Mouse (Mus musculus) left cerebral cortex, postnatal 4 days (tissue): ENCODE data around the gene Adal. TPM values are rescaled to one million over a fixed set of nuclear protein-coding genes. Genes with fewer than 3 reads are reported as not detected.
"Not testable (repeated sequence)": the region's sequence is repeated elsewhere in the genome, so short reads cannot be mapped to it uniquely, and the experiment has no call there.

Source experiments
- DNase-seq: peaks from one replicate; pipeline ENCODE4 v3.0.0-alpha.2; 2022
- intact Hi-C: fragments of 180-260 bp; cut with DNase I; formaldehyde crosslinking; loops from one replicate; pipeline ENCODE4 v1.15.1; 2025
- total RNA-seq, 2 experiments: library from RNA; stranded (reverse); gene quantifications; 2 replicates each; pipeline ENCODE4 v1.2.3; 2021

Adal gene
- total RNA-seq = 10 to 100 TPM; 16.1 to 16.8 TPM

- intact Hi-C loops = no loop called here
Measured at GRCm38 (mm10) chr2:121140018-121140882, at the start of gene Adal, which contains the start of gene Lcmt2. Adal (plus strand) TSS chr2:121140428. Lcmt2 (minus strand) TSS chr2:121140653.

DNA sequence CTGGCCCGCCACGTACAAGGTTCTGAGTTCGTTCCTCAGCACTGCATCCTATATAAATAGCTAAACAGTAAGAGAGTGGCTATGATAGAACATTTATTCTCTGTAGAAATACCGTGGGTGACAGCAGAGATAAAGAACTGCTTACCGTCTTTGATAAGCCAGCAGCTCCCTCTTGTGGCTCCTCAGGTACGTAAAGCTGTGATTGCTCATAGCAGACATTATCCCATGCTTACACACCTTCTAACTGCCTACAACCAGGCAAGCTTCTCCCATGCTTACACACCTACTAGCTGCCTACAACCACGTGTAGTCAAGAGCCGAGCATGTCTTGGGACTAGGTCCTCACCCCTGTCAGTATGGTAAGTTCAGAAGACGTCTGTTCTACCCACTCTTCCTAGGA is 38.2 kb upstream of the Adal start:
- intact Hi-C loops = loop anchor here (5.0 kb wide), 1 partner anchor 60 kb away; no protein-coding TSS in a partner anchor
- peak; percentile 71 for DNase-seq

More at GRCm38 (mm10) chr2:121140018-121140882, at the start of gene Adal, which contains the start of gene Lcmt2:
- peak; percentile 90 for DNase-seq

DNA sequence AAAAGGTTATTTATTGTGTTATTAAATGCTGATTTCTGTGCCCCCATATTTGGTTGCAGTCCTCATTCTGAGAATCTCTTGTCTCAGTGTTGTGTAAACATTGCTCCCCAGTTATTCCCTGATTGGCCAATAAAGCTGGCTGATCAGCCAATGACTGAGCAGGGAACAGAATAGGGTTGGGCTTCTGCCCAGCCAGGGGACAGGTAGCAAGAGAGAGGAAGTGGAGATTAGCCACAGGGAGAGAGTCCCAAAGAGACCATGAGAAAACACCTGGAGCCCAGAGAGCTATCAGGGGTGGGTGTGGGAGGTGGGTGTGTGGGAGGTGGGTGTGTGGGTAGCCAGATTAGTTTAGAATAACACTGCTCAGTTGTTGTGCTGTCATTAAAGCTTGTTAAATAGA is 34.3 kb upstream of the Adal start:
- intact Hi-C loops = no loop called here
- no peak for DNase-seq

GRCm38 (mm10) chr2:121109695-121110094 is 30.5 kb upstream of the Adal start, which contains the start of gene Tgm7:
Tgm7 (minus strand) TSS chr2:121109795.
- DNase-seq = no peak
- intact Hi-C loops = no loop called here

- intact Hi-C loops = no loop called here
- no peak for DNase-seq
Measured at GRCm38 (mm10) chr2:121115418-121115817, 24.8 kb upstream of the Adal start.

- intact Hi-C loops = no loop called here
- no peak for DNase-seq
Measured at GRCm38 (mm10) chr2:121119260-121119659, 21.0 kb upstream of the Adal start.

DNA sequence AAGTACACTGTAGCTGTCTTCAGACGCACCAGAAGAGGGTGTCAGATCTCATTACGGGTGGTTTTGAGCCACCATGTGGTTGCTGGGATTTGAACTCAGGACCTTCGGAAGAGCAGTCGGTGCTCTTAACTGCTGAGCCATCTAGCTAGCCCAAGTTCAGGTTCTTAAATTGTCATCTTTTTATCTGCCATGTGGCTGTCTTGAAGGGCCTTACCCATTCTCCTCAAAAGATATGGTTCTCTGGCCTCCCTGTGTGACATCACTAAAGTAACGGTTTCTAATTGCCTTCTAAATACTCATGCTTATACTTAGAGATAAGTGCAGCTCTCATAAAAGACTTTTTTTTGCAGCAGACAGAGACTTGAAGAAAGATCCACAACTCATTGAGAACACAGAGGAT is 13.9 kb upstream of the Adal start:
- DNase-seq, intact Hi-C loops: not testable (repeated sequence)

DNA sequence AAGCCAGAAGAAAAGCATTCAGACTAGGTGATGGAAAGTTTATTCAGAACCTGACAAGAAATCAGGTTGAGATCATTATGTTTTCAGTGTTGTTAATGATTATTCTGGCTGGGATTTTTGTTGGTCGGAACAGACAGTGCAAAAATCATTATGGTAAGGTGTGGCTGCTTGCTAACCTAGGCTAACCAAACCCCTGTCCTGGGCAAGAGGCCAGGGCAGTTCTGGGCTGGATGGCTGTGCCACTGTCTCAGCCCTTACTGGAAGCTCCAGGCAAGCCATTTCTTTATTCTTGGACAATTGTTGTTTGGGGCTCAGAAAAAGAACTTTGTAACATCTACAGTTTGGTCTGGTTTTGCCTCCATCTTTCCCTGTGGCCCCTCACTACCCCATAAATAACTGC is 12.7 kb upstream of the Adal start:
- intact Hi-C loops = no loop called here
- no peak for DNase-seq

GRCm38 (mm10) chr2:121128865-121129620 is 11.2 kb upstream of the Adal start:
- no peak for DNase-seq
- intact Hi-C loops = no loop called here

DNA sequence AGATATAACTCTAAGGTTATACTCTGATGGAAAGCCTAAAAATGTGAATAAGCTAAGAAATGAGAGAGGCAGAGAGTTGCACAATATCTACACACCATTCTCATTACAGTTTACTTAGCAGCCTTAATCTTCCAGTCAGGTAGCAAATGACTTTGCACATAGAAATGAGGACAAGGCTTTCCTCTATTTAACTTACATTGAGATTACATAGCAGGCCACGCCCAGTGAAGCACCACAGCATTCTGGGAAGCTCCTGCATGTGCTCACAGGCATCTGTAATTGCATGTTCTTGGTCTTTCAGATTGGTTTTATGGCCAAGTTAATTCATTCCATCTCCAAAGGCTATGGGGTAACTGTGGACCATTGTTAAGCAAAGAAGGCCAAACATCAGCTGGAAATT is 7.4 kb upstream of the Adal start:
- intact Hi-C loops = no loop called here
- DNase-seq = no peak

DNA sequence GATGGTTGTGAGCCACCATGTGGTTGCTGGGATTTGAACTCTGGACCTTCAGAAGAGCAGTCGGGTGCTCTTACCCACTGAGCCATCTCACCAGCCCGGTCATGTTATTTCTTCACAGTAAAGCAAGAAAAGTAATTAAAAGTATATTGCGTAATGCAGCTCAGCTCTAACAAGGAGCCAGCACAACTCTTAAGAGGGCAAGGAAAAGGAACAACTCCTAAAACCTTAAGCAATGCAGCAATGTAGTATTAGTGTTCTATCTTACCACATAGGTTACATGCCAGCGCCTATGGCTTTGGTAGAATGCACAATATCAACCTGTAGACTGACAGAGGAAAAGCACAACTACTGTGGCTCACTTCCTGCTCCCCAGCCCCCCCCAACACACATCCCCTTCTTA is 2.9 kb upstream of the Adal start:
- intact Hi-C loops = no loop called here
- DNase-seq = no peak

DNA sequence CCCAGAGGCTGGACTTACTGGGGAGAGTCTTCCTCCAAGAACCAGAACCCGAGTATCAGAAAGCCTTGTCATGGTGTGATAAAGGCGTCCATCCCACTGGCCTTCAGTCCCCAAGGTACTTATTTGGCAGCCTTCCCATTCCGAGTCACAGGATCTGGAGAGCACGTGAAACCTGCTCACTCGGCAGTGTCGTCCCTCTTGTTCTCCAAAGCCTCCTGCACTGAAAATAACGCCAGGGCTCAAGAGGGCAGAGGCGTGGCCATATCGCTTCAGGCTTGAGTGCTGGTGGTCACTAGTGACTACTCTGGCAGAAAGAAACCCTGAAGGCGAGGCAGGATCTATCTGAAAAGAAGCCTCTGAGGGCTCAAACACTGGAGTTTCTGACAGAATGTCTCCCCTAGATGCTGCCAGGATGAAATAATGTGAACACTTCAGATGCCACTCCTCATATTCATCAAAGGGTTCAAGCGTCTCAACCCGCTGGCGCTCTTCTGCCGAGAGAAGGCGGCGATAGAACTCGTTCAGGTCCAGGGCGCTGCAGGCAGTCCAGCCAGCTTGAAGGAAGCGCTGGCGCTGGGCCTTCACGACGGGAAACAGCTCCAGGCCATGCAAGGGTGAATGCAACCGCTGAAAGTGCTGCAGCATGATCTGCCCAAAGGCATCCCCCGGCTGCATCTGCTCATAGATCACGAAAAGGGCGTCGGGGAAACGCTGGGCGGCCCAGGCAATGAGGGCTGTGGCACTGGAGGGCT is 786 bp upstream of the Adal start:
- DNase-seq = peak; percentile 67
- intact Hi-C loops = no loop called here

GRCm38 (mm10) chr2:121141216-121142035 is 1.2 kb downstream of the Adal start:
- intact Hi-C loops = no loop called here
- no peak for DNase-seq

GRCm38 (mm10) chr2:121142415-121142814 is 2.2 kb downstream of the Adal start:
- no peak for DNase-seq
- intact Hi-C loops = no loop called here

DNA sequence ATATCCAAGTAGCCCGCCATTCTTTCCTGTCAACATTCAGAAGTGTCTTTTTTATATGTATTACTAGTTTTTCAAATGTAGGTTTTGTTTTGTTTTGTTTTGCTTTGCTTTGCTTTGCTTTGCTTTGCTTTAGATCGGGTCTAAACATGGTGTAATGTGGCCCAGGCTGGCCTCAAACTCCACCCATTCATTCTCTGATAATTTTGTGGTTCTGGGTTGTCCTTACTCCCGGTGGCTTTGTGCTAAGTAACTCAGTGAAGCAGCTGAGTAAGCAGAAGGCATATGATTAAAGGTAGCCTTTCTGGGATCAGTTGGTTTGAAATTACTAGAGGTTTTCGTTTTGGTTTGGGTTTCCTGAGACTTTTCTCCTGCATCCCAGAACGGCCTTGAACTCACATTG is 9.5 kb downstream of the Adal start:
- intact Hi-C loops = no loop called here
- no peak for DNase-seq

DNA sequence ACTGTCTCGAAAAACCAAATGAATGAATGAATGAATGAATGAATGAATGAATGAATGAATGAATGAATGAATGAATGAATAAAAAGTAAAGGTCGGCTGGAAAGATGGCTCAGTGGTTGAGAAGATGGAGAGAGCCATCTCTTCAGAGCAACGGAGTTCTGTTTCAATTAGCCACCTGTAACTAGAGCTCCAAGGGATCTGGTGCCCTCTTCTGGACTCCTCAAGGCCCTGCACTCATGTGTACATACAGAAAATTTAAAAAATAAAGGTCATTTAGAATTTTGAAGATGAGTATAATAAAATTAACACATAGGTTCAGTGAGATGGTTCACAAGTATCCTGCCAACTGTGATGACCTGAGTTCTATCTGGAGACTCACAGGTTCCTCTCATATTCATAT is 12.9 kb downstream of the Adal start:
- intact Hi-C loops = no loop called here
- no peak for DNase-seq

DNA sequence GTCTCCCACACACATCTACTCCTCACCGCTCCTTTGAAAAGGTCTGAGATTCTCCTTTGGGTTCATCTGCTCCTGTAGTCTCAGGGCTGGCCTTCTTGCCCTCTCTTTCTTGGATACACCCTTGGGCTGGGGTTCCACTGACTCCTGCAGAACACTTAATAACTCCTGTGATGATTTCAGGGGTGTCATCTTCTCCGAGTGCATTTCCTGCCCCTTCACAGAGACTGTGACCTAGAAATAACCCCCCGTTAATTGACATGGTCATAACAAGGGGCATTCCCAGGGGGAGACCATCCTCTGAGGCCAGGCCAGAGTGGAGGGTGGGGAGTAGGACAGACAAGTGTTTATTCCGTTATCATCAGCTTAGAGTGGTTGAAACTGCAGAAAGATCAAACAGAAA is 28.9 kb downstream of the Adal start:
- intact Hi-C loops = no loop called here
- DNase-seq = no peak

DNA sequence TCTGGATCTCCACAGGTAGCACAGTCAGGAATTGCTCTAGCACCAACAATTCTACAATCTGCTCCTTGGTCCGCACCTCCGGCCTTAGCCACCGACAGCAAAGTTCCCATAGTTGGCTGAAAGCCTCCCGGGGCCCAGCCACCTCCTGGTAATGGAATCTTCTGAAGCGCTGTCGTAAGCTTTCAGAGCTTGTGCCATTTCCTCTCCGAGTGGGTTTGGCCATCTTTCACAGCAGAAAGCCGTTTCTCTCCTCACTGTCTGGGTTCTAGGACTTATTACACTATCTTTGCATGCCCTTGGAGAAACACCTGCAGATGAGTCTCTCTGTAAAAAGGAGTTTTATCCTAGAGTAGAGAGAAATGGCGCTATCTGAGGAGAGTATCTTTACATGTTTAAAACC is 29.7 kb downstream of the Adal start:
- intact Hi-C loops = loop anchor here (10.0 kb wide), 1 partner anchor 225 kb away; no protein-coding TSS in a partner anchor
- peak; percentile 19 for DNase-seq

DNA sequence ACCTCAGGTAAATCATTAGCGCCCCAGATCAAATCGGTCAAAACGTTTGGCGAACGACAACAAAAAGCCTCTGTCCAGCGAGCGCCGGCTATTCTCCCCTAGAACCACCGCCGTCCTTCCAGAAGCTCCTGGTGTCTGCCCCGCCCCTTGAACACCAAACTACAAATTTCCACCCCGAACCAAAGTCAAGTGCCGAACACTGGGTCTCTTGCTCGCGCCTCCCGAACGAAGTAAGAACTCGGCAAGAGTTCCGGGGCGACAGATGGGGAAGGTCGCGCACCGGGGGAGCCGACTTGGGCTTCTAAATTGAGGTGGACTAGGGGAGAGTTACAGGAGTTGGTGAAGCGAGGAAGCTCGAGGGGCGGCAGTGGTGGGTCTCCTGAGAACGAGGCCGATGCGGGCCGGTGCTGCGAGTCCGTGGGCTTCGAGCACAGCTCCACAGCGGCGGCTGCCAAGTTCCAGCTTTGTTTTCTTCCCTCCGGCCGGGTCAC is 30.3 kb downstream of the Adal start, which contains the start of gene Tubgcp4:
Tubgcp4 (plus strand) TSS at position 174 of the 491 bp plus-strand sequence.
- intact Hi-C loops = loop anchor here (10.0 kb wide), 1 partner anchor 224 kb away; no protein-coding TSS in a partner anchor

More for the DNA sequence above, 30.3 kb downstream of the Adal start, which contains the start of gene Tubgcp4:
- DNase-seq = no peak
